Mouse (Mus musculus) ovary, postnatal 10 days (tissue): ENCODE data around the gene Chchd2.
"Not testable (repeated sequence)": the region's sequence is repeated elsewhere in the genome, so short reads cannot be mapped to it uniquely, and the experiment has no call there.

Experiments
- DNase-seq: peaks from one replicate; pipeline ENCODE4 v3.0.0; 2022; ENCODE audit warnings: low spot score

Gene Chchd2

GRCm38 (mm10) chr5:129886911-129887636 is at the start of gene Chchd2:
Gene Chchd2, minus strand, starts transcription at chr5:129887470.
- DNase-seq: peak; percentile 85

- DNase-seq: no peak
Observed at GRCm38 (mm10) chr5:129936941-129937340, 49.7 kb upstream of the Chchd2 start.

- DNase-seq: no peak
Observed at GRCm38 (mm10) chr5:129929924-129930855, 42.9 kb upstream of the Chchd2 start.

GRCm38 (mm10) chr5:129925933-129926332 is 38.7 kb upstream of the Chchd2 start:
- no peak for DNase-seq

GRCm38 (mm10) chr5:129924820-129925452 is 37.7 kb upstream of the Chchd2 start:
- no peak for DNase-seq

GRCm38 (mm10) chr5:129921972-129922371 is 34.7 kb upstream of the Chchd2 start:
- DNase-seq: no peak

- no peak for DNase-seq
Observed at GRCm38 (mm10) chr5:129919320-129919719, 32.0 kb upstream of the Chchd2 start.

- no peak for DNase-seq
Observed at GRCm38 (mm10) chr5:129918752-129919151, 31.5 kb upstream of the Chchd2 start.

- DNase-seq: no peak
Observed at GRCm38 (mm10) chr5:129918065-129918651, 30.9 kb upstream of the Chchd2 start.

- DNase-seq: not testable (repeated sequence)
Observed at GRCm38 (mm10) chr5:129915491-129915890, 28.2 kb upstream of the Chchd2 start.

- DNase-seq: no peak
Observed at GRCm38 (mm10) chr5:129914024-129914423, 26.8 kb upstream of the Chchd2 start.

GRCm38 (mm10) chr5:129909591-129909990 is 22.3 kb upstream of the Chchd2 start:
- no peak for DNase-seq

- no peak for DNase-seq
Observed at GRCm38 (mm10) chr5:129909147-129909546, 21.9 kb upstream of the Chchd2 start.

- peak; percentile 75 for DNase-seq
Observed at GRCm38 (mm10) chr5:129908242-129908965, 21.1 kb upstream of the Chchd2 start, which contains the start of gene Nupr1l. Gene Nupr1l, plus strand, starts transcription at chr5:129908540.

GRCm38 (mm10) chr5:129907775-129908174 is 20.5 kb upstream of the Chchd2 start:
- DNase-seq: no peak

GRCm38 (mm10) chr5:129898449-129898848 is 11.2 kb upstream of the Chchd2 start, which contains the start of gene Phkg1:
Gene Phkg1, minus strand, starts transcription at chr5:129898549.
- DNase-seq: no peak

- peak; percentile 58 for DNase-seq
Observed at GRCm38 (mm10) chr5:129895198-129896088, 8.2 kb upstream of the Chchd2 start, which contains the start of gene Zbed5. Gene Zbed5, plus strand, starts transcription at chr5:129895723.

- DNase-seq: not testable (repeated sequence)
Observed at GRCm38 (mm10) chr5:129890390-129890789, 3.1 kb upstream of the Chchd2 start.

GRCm38 (mm10) chr5:129886271-129886670 is 999 bp downstream of the Chchd2 start:
- no peak for DNase-seq

GRCm38 (mm10) chr5:129879888-129880287 is 7.4 kb downstream of the Chchd2 start:
- no peak for DNase-seq
